Mouse (Mus musculus): ENCODE results near the gene Cstf1.

The Cstf1 gene

DNA sequence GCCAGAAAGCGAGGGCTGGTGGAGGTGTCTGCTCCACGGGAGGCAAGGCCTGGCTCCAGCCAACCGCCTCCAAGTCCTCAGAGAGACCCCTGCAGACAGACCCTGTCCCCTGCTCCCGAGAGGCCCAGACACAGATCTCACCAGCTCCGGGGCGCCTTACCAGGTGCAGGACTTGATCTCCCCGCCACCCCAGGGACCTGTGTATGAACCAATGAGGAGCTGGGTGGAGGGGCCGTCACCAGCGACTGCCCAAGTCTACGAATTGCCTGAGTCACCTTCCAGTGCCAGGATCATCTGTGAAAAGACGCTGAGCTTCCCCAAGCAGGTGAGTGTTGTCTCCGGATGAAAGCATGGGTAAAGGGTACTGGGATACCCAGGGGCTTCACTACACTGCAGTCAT lies 45.7 kb downstream of the Cstf1 start:
- no peak for DNase-seq (ENCODE audit: low read depth)

DNA sequence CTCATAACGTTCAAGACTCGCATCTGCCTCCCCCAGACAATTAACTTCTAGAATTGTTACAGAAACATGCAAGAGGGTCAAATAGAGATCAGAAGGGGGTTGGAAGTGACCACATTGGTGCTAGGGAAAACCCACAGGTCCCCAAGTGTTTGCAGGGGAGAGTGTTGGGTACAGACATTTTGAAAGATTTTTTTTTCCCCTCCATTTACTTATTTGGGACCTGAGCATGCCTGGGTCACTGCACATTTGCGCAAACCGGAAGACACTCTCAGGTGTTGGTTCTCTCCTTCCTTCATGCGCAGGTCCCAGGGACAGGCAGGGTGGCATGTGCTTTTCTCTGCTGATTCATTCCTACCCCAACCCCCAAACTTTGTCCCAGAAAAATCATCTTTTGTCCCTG lies 46.4 kb downstream of the Cstf1 start:
- no peak for DNase-seq (ENCODE audit: low read depth)

DNA sequence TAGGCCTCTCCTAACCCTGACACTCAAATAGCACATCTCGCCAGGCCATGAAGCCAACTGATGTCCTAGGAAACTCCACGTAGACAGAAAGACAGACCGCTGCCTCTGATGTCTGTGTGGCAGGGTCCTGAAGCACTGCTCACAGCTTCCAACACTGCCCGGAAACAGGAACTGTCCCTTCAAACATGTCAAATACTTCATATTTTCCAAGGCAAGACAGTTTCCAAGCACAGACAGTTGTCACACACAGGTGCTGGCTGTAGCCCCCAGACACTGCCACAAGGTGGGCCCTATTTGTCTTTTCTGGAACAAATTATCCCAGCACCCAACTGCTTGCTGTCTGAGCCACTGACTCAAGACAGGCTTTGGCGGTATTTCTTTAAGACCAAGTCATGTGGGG lies 47.7 kb downstream of the Cstf1 start:
- no peak for DNase-seq (ENCODE audit: low read depth)

DNA sequence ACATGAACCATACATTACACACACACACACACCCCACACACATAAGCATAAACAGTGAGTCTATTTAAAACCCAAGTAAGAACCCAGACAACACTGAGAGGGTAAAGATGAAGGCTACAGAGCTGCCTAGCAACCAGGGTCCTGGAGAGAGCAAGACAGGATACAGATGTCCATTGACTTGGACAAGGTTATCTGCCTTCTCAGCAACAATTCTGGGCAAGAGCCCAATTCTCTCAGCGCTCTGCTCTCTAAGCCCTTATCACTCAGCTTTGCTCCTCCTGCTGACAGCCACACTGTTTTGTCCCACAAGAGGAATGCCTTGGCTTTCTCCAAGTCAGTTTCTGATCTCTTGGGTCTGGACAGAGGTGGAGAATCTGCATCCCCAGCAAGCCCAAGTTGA lies 60.1 kb downstream of the Cstf1 start:
- no peak for DNase-seq (ENCODE audit: low read depth)
